Mouse (Mus musculus) cerebellum, postnatal 25 days (tissue): ENCODE measurements around the gene Erg.

Experiments used
- DNase-seq, 2 experiments: peaks; one replicate each; pipeline ENCODE4 v3.0.0; 2021; ENCODE audit warnings: mixed read lengths in 2 of 2

Gene Erg

DNA sequence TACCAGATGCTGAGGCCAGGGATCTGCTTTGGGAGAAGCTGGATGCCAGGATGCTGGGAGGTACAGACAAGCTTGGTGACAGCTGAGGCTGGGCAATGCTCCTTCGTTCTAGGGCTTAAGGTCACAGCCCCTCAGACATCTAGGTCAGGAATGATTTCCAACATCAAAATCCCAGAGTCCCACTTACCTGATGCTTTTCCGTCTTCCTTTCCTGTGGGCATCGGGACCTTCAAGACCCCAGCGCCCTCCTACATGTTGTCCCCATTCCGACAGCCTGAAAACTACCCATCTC lies at the start of gene Erg:
Erg (minus strand) TSS at position 283 of the 292 bp plus-strand sequence.
- no peak for DNase-seq

DNA sequence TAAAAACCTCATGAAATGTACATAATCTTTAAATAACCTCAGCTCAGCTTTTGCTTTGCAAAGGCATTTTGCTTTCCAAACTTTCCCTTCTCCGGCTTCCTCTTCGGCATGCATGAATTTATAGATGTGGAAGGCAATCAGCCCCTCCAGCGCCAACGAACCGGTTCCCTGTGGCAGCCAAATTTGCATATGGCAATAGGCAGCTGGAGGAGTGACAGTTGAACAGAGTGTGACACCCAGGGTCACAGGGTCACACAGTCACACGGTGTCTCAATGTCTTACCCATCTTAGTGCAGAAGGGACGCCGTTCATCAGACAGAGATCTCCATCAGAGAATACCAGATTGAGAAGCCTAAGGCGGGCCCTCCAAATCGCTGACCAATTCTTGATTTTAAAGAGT lies 45.4 kb upstream of the Erg start:
- no peak for DNase-seq

GRCm38 (mm10) chr16:95623876-95624770 lies 37.7 kb upstream of the Erg start:
- no peak for DNase-seq

DNA sequence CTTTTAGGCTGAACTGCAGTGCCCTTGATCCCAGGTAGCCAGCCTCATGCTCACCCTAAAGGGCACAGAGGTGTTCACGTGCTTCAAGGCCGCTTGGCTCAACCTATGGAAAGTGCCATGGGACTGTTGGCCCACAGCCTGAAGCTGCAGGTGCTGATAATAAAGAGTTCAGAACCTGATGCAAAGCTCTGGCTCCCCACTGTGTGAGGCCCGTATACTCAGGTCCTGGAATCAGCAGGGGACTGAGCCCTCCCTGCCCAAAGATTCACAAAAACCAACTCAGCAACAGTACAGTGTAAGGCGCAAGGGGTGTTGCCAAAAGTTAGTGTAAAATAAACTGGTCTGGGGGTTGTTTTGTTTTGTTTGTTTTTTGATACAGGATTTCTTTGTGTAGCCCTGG lies 36.7 kb upstream of the Erg start:
- DNase-seq, result no peak

GRCm38 (mm10) chr16:95619859-95620325 lies 33.5 kb upstream of the Erg start:
- no peak for DNase-seq

DNA sequence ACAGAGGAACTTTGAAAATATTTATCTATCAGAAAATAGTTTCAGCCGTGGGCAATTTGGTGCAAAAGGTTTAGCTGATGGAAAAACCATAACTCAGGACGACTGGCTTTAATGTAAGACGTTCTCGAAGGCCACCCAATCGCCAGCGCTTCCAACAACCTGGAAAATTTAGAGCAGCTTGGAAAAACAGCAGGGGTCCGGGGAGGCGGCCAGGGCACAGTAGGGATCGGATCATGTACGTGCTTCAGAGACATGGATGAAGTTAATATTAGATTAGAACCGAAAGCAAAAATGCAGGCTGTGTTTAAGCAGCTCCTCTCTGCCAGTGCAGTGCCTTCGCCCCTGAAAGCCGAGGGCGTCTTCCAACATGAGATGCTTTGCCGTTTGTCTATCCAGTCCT lies 31.8 kb upstream of the Erg start:
- DNase-seq, result peak; percentile 89 to 90

DNA sequence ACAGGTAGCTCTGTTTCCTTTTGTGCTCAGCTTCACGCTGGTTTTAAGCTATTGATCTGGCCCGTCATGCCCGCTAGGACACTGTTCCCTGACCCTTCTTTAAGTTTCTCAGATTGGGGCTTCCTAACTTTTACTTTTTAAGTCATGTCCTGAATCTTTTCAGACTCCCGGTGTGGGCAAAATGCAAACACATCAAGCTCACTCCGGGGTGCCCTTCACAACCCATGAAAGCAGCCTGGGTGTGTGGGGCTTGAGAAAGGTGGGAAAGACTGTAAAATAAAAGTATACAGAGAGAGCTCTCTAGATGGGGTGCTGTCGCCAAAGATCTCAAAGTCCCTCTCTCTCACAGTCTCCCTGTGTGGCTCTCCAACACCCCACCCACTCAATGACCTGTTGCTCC lies 31.3 kb upstream of the Erg start:
- peak in 1 of 2 experiments; percentile 11 for DNase-seq

GRCm38 (mm10) chr16:95615579-95615978 lies 29.2 kb upstream of the Erg start:
- peak; percentile 24 to 54 for DNase-seq

GRCm38 (mm10) chr16:95614482-95614881 lies 28.1 kb upstream of the Erg start:
- DNase-seq, result no peak

DNA sequence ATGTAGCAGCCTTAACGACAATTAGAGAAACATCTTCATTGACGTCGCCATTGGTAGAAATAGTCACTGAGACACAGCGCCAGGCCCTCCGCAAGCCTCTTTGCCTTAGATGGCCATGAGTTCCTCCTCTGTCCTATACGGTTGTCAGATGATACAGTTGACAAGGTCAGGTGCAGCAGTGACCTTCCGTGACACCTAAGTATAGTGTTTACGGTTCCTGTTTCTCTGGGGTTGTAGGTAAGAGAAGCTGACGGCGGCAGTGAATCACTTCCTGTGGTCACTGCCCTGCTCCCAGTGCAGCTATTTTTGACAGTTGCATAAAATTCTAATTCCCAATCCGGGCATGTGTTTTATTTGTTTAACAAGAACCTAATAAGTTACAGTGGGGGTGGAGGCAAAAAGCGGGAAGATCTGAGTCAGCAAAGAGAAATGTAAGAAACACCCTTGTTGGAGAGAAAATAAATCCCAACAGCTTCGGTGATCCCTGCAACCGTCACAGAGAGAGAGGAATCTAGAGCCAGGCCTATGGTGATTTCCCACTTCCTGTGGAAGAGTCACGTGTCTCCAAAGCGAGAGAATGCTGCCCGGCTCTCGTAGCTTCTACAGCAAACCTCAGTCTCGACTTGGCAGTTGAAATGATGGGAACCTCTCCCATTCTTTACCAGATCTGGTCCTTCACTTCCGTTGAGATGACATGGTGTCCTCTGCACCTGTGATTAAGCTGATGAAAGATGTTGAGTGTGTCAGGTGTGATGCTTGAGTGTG lies 25.8 kb upstream of the Erg start:
- no peak for DNase-seq

- DNase-seq, result no peak
Observed at GRCm38 (mm10) chr16:95608624-95609023, 22.2 kb upstream of the Erg start.

- peak; percentile 79 to 90 for DNase-seq
Observed at GRCm38 (mm10) chr16:95605304-95605703, 18.9 kb upstream of the Erg start.

DNA sequence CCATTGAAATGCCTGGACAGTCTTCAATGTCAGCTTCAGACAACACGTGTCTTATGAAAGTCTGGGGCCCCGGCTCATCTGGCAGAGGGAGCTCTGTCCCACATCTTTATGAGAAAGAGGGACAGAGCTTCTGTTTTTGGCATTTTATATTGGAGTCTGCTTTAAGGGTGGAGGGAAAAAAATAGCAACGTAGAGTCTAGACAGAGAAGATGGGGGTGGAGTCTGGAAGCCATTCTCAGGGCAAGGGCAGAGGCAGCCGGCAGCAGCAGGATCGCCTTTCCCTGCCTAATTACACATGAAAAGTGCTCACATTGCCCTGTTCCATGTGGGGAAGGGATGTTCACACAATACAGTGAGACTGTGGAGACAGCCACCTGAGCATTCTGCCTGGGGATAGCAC lies 16.1 kb upstream of the Erg start:
- no peak for DNase-seq

- DNase-seq, result no peak
Observed at GRCm38 (mm10) chr16:95601807-95602206, 15.4 kb upstream of the Erg start.

GRCm38 (mm10) chr16:95601219-95601580 lies 14.8 kb upstream of the Erg start:
- no peak for DNase-seq

GRCm38 (mm10) chr16:95600572-95601218 lies 14.3 kb upstream of the Erg start:
- no peak for DNase-seq

GRCm38 (mm10) chr16:95598930-95599329 lies 12.5 kb upstream of the Erg start:
- no peak for DNase-seq

- no peak for DNase-seq
Observed at GRCm38 (mm10) chr16:95597578-95597951, 11.2 kb upstream of the Erg start.

DNA sequence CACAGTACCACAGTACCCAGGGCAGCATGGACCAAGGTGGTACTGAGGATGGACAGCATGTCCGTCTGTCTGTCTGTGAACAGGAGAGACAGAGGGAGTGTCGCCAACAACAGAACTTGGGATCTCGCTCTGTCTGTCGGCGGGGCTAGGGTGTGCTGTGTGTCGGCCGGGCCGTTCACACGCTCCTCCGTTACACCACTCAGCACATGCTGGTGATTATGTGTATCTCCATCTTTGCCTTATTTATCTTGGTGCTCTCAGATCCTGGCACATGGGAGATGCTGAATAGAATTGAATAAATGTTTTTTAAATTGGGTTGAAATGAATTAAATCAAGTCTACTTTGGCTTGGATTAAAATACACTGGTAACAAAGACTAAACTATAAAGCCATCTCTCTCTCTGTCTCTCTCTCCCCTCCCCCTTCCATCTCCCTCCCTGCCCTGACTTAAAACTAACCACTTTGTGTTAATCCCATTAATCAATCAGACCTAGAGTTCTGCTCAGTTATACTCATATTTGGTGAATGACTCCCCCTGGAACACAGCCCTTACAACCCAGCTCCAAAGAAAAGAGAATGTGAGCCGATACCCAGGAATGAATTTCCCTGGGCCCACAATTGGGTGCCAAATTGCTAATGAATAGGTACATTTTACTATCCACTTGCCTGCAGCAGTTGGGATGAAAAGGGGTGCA lies 10.6 kb upstream of the Erg start:
- DNase-seq, result no peak

DNA sequence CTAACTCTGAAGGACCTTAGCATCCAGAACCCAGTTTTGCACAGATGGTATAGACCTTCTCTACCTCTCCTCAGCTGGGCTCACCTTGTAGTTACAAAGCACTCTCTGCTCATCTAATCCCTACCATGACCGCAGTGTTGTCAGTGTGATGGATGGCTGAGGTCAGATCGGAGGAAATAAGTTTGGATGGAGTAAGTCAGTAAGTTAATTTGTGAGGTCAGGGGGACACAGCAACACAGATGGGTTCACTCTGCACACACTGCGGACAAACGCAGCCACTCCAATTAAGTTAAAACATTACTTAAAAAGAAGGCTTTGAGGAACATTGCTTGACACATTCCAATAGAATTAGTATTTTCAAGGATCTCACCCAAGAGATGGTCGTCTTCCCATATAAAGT lies 2.5 kb upstream of the Erg start:
- DNase-seq, result no peak

GRCm38 (mm10) chr16:95586726-95587125 lies 333 bp upstream of the Erg start:
- DNase-seq, result no peak

- peak; percentile 39 to 66 for DNase-seq
Observed at GRCm38 (mm10) chr16:95585541-95586310, 667 bp downstream of the Erg start.
